Mouse (Mus musculus) thymus, postnatal 0 days (tissue): ENCODE data around the gene Atp8a1. TPM values are rescaled to one million over a fixed set of nuclear protein-coding genes. Genes with fewer than 3 reads are reported as not detected.
"Not testable (repeated sequence)": the region's sequence is repeated elsewhere in the genome, so short reads cannot be mapped to it uniquely, and the experiment has no call there.

Experiments
- DNase-seq: peaks from one replicate; pipeline ENCODE4 v3.0.0-alpha.2; 2015; ENCODE audit warnings: low spot score
- polyA plus RNA-seq: library from polyadenylated mRNA; unstranded; fragments of >200 nt; fragmentation: Nextera tagmentation; extraction: Ambion mirVana; gene quantifications from 2 replicates; pipeline ENCODE4 v1.2.1, GENCODE M21; 2015

Gene Atp8a1
- polyA plus RNA-seq, 1 experiment from 2014 or later, result 16.7 TPM

DNA sequence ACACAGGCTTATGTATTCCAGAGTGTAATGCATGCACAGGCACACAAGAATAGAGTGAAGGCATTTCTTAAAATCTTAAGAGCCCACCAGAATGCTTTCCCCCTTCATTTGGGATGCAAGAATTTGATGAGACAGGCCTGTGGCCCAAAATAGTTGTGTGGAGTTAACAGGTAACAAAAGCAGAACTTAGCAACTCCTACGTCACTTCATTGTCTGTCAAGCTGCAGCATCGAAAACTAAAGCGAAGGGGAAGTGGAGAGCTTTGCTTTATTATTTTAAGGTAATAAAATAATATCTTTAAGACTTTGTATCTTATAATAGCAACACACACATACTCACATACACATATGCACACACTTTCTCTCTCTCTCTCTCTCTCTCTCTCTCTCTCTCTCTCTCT lies 20.3 kb downstream of the Atp8a1 start:
- DNase-seq, result no peak

DNA sequence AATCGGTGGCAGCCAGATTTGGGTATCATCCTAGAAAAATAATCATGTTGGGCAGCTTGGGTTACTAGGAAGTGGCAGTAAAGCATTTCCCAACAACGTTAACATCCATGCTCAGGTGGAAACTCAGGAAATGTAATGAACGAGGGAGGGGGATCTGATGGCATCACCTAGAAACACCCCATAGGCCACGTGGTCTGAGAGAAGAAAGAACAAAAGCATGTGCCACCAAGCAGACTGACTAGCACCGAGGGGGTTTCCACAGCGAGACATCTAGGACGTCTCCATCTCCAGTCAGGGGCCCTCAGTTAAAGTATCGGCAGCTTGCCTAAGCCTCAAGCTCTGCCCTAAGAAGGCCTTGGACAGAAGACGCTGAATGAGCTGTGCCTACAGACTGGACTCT lies 21.0 kb downstream of the Atp8a1 start:
- no peak for DNase-seq

GRCm38 (mm10) chr5:67824600-67824999 lies 22.6 kb downstream of the Atp8a1 start:
- DNase-seq, result no peak

GRCm38 (mm10) chr5:67823771-67824170 lies 23.5 kb downstream of the Atp8a1 start:
- DNase-seq, result no peak

DNA sequence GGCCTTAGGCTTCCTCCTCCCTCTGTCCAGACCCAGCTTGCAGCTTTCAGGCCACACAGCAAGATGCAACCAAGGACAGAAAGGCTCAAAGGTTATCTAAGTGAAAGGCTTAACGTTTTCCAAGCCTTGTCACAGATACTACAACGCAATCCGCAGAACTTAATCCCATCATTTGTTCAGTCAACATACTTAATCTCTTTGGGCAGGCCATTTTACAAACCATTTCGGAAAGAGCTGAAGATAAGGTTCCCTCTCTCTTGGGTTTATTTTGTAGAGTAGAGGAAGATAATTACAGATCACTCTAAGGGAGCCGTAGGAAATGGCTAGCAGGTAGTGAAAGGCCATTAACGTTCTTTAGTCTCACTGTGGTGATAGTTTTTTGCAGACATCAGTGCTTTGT lies 24.6 kb downstream of the Atp8a1 start:
- no peak for DNase-seq

DNA sequence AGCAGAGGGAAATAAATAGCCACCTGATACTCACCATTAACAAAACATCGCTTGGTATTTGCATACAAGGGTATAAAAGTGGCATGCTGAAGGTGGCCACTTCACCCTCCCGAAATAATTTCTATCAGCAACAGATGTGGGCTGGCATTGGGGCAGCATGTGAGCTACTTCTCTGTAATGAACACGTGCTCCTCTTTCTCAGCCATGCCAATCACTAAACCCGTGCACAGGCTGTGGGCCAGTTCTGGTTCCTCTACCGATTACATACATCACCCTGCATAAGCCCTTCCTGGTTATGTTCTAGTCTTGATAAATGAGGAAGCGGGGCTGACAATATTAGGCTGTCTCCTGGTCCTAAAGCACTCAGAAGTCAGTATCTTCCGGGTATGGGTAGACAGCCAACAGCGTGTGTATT lies 25.2 kb downstream of the Atp8a1 start:
- DNase-seq, result no peak

- DNase-seq, result no peak
Observed at GRCm38 (mm10) chr5:67821185-67821584, 26.0 kb downstream of the Atp8a1 start.

DNA sequence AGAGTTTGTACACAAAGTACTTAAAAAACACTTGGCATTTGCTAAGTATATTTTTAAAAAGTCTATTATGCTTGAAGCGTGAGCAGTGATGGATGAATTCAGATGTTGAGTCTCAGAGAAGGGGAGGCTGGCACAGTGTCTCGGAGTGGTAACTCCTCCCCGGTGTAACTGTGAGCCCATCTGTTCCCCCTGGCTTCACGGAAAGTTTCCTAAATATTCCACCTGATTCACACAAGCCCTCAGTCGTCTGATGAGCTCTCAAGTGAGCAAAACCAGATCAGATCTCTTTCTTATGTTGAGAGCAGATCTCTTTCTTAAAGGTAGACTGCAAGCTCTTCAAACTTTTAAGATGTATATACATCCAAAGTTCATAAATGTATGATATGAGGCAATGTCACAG lies 27.8 kb downstream of the Atp8a1 start:
- no peak for DNase-seq

GRCm38 (mm10) chr5:67815572-67816325 lies 31.5 kb downstream of the Atp8a1 start:
- DNase-seq, result no peak

DNA sequence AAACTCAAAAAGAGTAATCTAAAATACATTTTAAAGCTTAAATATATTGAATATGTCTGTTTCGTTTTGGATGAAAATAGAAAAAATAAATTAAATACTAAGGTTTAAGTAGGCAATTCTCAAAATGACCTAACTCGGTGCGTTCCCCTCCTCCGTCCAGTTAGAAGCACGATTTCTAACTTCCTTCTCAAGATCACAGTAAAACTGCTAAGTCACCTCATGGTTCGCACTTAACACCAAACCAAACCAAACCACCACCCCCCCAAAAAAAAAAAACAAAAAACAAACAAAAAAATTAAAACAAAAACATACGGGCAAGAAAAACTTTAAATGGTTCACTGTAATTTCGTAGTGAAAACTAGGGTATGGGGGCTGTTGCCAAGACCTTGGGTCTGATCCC lies 32.2 kb downstream of the Atp8a1 start:
- DNase-seq, result not testable (repeated sequence)

DNA sequence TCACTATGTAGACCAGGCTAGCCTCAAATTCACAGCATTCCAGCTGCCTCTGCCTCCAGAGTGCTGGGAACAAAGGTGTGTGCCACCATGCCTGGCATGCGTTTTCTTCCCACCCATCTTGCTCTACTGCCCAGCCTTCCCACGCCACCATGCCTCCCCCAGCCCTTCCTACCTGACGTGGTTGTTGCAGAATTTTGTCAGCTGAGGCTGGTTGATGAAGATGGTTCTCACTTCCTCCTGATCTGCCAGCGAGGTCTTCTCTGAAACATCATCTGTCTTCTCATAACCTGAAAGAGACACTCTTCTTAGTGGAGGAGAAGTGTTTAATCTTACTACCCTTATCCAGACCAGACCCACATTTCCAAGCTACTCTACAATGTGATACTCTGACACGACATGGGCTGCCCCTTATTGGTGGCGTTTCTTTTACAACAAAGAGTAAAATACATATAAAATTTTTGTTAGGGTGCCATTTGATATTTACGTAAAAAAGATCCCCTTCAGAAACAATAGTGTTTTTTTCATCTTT lies 32.7 kb downstream of the Atp8a1 start:
- no peak for DNase-seq

GRCm38 (mm10) chr5:67813334-67813733 lies 33.9 kb downstream of the Atp8a1 start:
- DNase-seq, result no peak

- DNase-seq, result no peak
Observed at GRCm38 (mm10) chr5:67802174-67803030, 44.8 kb downstream of the Atp8a1 start.

- DNase-seq, result no peak
Observed at GRCm38 (mm10) chr5:67800801-67801200, 46.4 kb downstream of the Atp8a1 start.

GRCm38 (mm10) chr5:67799785-67800184 lies 47.4 kb downstream of the Atp8a1 start:
- no peak for DNase-seq

DNA sequence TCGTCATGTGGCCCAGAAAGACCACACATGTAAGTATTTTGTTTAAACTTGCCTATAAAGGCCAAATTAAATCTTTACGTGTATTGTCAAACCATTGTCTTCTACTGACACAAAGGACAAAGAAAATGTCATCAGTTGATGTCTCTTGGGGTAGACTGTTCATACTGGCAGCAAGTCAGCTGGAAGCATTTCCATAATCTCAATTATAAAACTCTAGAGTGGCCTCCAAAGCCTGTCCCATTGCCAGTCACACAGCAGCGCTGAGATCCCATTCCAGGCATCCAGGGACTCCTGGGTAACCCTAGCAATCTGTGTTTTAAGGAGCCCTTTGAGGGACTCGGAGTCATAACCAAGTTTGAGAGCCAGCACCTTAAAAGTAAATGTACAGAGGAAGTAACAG lies 48.9 kb downstream of the Atp8a1 start:
- DNase-seq, result no peak

DNA sequence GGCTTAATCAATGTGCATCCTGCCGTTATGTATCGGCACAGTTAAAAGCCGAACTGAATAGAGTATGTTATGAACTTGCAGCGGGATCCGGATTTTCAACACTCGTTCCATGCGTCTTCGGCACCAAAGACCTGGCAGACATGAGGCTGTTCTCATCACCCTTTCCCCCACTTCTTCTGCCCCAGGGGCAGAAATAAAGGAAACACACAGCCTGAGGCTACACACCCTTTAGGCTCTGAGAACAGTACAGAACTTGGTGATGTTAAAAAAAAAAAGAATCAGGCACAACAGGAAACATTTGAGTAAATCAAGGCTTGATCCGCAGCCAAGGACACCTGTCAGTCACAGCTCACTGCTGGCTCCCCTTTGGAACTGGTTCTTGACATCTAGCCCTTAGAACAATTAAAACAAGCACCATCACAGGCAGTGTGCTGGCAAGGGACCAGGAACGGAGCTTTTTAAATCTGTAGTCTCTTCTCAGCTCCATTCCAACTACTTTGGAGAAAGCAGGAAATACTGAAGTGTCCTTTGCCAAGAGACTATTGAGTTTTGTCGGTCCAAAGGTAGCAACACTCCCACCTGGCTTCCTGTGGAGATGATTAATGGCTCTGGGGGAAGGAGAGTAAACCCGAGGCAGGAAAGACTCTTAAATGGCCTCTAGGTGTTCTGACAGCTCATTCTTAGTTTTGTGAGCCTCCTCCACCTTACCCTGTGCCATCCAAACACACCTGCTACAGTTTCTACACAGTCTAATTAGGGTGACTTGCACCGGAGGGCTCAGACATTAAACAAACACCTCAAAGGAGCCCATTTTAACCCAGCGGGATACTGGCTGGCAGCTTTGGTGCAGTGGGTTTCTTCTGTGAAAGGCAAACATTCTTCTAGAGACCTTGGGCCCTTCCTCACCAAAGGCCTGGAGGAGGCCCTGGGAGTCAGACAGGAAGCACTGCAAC lies 50.0 kb downstream of the Atp8a1 start:
- no peak for DNase-seq

DNA sequence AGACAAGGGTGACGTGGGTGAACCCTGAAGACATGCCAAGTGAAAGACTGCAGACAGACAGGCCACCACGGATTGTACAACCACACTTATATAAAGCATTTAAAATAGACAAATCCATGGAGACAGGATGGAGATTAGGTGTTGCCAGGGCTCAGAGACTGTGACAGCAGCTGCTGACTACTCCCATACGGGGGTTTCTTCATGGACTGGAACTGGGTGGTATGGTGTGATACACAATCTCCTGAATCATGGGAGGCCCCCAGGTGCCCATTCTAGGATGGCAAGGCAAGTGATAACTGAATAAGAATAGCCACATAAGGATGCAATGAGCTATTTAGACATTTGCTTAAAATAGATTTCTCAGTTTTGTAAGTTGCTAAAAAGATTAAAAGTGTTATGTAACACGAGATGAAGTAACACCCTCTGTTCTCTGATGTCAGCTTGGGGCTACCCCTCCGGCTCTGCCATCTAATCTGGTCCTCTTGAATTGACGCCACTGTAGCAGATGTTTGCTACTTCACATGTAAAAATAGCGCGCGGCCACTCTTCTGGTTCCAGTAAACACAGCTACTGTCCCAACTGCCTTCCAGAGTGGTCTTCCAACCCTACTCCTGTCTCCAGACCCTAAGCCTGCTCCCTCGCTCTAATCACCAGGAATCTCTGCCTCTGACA lies 53.0 kb downstream of the Atp8a1 start:
- DNase-seq, result no peak

- no peak for DNase-seq
Observed at GRCm38 (mm10) chr5:67782775-67783174, 64.5 kb downstream of the Atp8a1 start.

GRCm38 (mm10) chr5:67778026-67778425 lies 69.2 kb downstream of the Atp8a1 start:
- no peak for DNase-seq

- DNase-seq, result no peak
Observed at GRCm38 (mm10) chr5:67774186-67774585, 73.0 kb downstream of the Atp8a1 start.
